Mouse (Mus musculus): ENCODE measurements around the gene Hilpda. TPM values are rescaled to one million over a fixed set of nuclear protein-coding genes. Genes with fewer than 3 reads are reported as not detected.

Gene Hilpda
- total RNA-seq, 2 experiments from 2014 or later, result 3.1 to 7.1 TPM

Other genes with a start within 250 kb of the Hilpda start
- not detected in 2 replicates for gene Lep, start 212.3 kb upstream of the Hilpda start, total RNA-seq (2015)
- gene Lep, start 212.3 kb upstream of the Hilpda start, total RNA-seq (2017), result not detected in 2 replicates
- gene Rbm28, start 107.5 kb upstream of the Hilpda start, total RNA-seq (2015), result 29.2 and 29.6 TPM in 2 replicates
- 27.3 and 33.9 TPM in 2 replicates for gene Rbm28, start 107.5 kb upstream of the Hilpda start, total RNA-seq (2017)
- not detected in 2 replicates for gene Prrt4, start 92.9 kb upstream of the Hilpda start, total RNA-seq (2015)
- not detected in 2 replicates for gene Prrt4, start 92.9 kb upstream of the Hilpda start, total RNA-seq (2017)
- 7.8 and 12.0 TPM in 2 replicates for gene Impdh1, start 56.1 kb upstream of the Hilpda start, total RNA-seq (2015)
- gene Impdh1, start 56.1 kb upstream of the Hilpda start, total RNA-seq (2017), result 9.0 and 11.6 TPM in 2 replicates
- gene Fam71f2, start 7.1 kb downstream of the Hilpda start, total RNA-seq (2015), result not detected in 2 replicates
- not detected in 2 replicates for gene Fam71f2, start 7.1 kb downstream of the Hilpda start, total RNA-seq (2017)
- gene Fam71f1, start 46.7 kb downstream of the Hilpda start, total RNA-seq (2015), result not detected in 2 replicates
- not detected in 2 replicates for gene Fam71f1, start 46.7 kb downstream of the Hilpda start, total RNA-seq (2017)
- gene Calu, start 75.6 kb downstream of the Hilpda start, total RNA-seq (2015), result 53.9 and 57.4 TPM in 2 replicates
- 123 and 142 TPM in 2 replicates for gene Calu, start 75.6 kb downstream of the Hilpda start, total RNA-seq (2017)
- gene Opn1sw, start 116.0 kb downstream of the Hilpda start, total RNA-seq (2015), result not detected in 2 replicates
- not detected in 2 replicates for gene Opn1sw, start 116.0 kb downstream of the Hilpda start, total RNA-seq (2017)
- gene Ccdc136, start 123.8 kb downstream of the Hilpda start, total RNA-seq (2015), result 0.11 TPM in 1 of 2 replicates, not detected in the other
- gene Ccdc136, start 123.8 kb downstream of the Hilpda start, total RNA-seq (2017), result 1.5 TPM in 1 of 2 replicates, not detected in the other
- not detected in 2 replicates for gene Flnc, start 160.8 kb downstream of the Hilpda start, total RNA-seq (2015)
- gene Flnc, start 160.8 kb downstream of the Hilpda start, total RNA-seq (2017), result not detected in 2 replicates
- gene Atp6v1f, start 195.2 kb downstream of the Hilpda start, total RNA-seq (2015), result 238 and 251 TPM in 2 replicates
- gene Atp6v1f, start 195.2 kb downstream of the Hilpda start, total RNA-seq (2017), result 225 and 238 TPM in 2 replicates
- 0.67 TPM in 1 of 2 replicates, not detected in the other for gene Atp6v1fnb, start 198.9 kb downstream of the Hilpda start, total RNA-seq (2015)
- gene Atp6v1fnb, start 198.9 kb downstream of the Hilpda start, total RNA-seq (2017), result 0.29 TPM in 1 of 2 replicates, not detected in the other
- gene Kcp, start 235.5 kb downstream of the Hilpda start, total RNA-seq (2015), result not detected in 2 replicates
- not detected in 2 replicates for gene Kcp, start 235.5 kb downstream of the Hilpda start, total RNA-seq (2017)